Mouse (Mus musculus): ENCODE data around the gene Utp11. TPM values are rescaled to one million over a fixed set of nuclear protein-coding genes. Genes with fewer than 3 reads are reported as not detected.

Utp11 gene
- polyA plus RNA-seq, 1 experiment from 2014 or later: 29.6 TPM

- Histone ChIP-seq H3K36me3 (ENCODE audit: control insufficient read depth, insufficient read depth) (no peaks in the 10 kb centered on the region), H3K4me1 (replicated peaks; ENCODE audit: control insufficient read depth, insufficient read depth, low read length) (0 out of 2 replicates have a peak, but pooled peaks cover 3% of the 10 kb centered on the region), H3K9me3 (ENCODE audit: control insufficient read depth) (no peaks in the 10 kb centered on the region), H3K9ac (ENCODE audit: low read depth, low read length) (no peak overlapping the region), H3K27me3 (replicated peaks; ENCODE audit: control insufficient read depth, insufficient read depth, low read length) (0 out of 2 replicates have a peak, but pooled peaks cover 6% of the 10 kb centered on the region), H3K4me2 (replicated peaks; ENCODE audit: low read depth) (no peak overlapping the region), H3K27ac (ENCODE audit: low read depth, low read length) (no peak overlapping the region), H3K4me3 (ENCODE audit: low read depth, low read length) (no peak overlapping the region)
- no peak for ATAC-seq
- 45% methylated on average over 5 of the region's 5 CpGs for WGBS
- TF ChIP-seq CTCF (IDR thresholded peaks at IDR 0.05; ENCODE audit: low read depth): no peak
These were observed 45.5 kb downstream of the Utp11 start for GRCm38 (mm10) chr4:124647909-124648308.

DNA sequence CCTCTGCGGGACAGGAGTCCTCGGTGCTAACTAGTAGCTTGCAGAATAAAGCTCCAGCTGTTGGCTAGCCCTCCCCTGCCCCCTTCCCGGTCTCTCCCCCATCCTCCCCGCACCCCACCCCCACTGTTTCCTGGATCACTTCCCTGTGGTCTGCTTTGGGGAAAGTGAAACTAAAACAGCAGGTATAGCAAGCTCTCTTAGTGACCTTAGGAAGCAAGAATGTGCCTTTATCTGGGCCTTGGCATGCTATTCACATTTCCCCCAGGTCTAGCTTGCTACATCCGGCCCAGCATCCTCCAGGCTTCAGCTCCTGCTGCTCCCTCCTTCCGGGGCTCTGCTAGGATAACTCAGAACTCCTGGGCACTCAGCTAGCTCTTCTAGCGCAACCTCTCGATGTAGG lies 46.8 kb downstream of the Utp11 start:
- peak overlapping the region; percentile 53 for H3K4me2 ChIP-seq (replicated peaks; ENCODE audit: low read depth)
- no peak overlapping the region for H3K27ac ChIP-seq (ENCODE audit: low read depth, low read length)
- no peaks in the 10 kb centered on the region for H3K27me3 ChIP-seq (replicated peaks; ENCODE audit: control insufficient read depth, insufficient read depth, low read length)
- TF ChIP-seq CTCF (IDR thresholded peaks at IDR 0.05; ENCODE audit: low read depth): no peak
- 0 out of 2 replicates have a peak, but pooled peaks cover 3% of the 10 kb centered on the region for H3K4me1 ChIP-seq (replicated peaks; ENCODE audit: control insufficient read depth, insufficient read depth, low read length)
- H3K9me3 ChIP-seq (ENCODE audit: control insufficient read depth): no peaks in the 10 kb centered on the region
- no peaks in the 10 kb centered on the region for H3K36me3 ChIP-seq (ENCODE audit: control insufficient read depth, insufficient read depth)
- WGBS: 11% methylated on average over 8 of the region's 8 CpGs
- 0 out of 2 replicates have a peak overlapping the region, but pooled peaks have one; percentile 1 for H3K4me3 ChIP-seq (ENCODE audit: low read depth, low read length)
- no peak overlapping the region for H3K9ac ChIP-seq (ENCODE audit: low read depth, low read length)
- ATAC-seq: peak; percentile 47; the same call in 1 of the 2 replicates

DNA sequence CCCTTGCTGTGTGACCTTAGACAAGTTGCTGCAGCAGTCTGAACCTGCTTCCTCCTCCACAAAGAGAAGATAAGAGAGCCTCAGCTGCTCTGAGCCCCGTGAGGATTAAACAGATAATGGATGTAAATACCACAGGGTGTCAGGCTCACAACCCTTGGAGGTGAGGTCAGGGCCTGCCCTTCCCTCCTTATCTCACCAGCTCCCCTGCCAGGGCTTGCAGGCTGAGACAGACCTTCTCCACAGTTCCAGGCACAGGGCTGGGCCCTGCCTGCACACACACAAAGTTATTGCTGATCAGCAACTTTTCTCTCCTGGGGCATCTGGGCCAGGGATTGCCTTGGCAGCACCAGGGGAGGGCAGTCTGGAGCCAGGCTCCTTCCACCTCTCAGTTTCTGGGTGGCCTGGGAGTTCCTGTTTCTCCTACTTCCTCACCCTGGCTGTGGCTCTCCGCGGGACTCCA lies 48.4 kb downstream of the Utp11 start:
- Histone ChIP-seq H3K9me3 (ENCODE audit: control insufficient read depth) (no peaks in the 10 kb centered on the region), H3K27ac (ENCODE audit: low read depth, low read length) (no peak overlapping the region), H3K9ac (ENCODE audit: low read depth, low read length) (no peak overlapping the region), H3K4me1 (replicated peaks; ENCODE audit: control insufficient read depth, insufficient read depth, low read length) (0 out of 2 replicates have a peak, but pooled peaks cover 3% of the 10 kb centered on the region), H3K4me3 (ENCODE audit: low read depth, low read length) (no peak overlapping the region), H3K36me3 (ENCODE audit: control insufficient read depth, insufficient read depth) (no peaks in the 10 kb centered on the region), H3K27me3 (replicated peaks; ENCODE audit: control insufficient read depth, insufficient read depth, low read length) (0 out of 2 replicates have a peak, but pooled peaks cover 4% of the 10 kb centered on the region), H3K4me2 (replicated peaks; ENCODE audit: low read depth) (no peak overlapping the region)
- peak; percentile 35; the same call in 1 of the 2 replicates for TF ChIP-seq CTCF (IDR thresholded peaks at IDR 0.05; ENCODE audit: low read depth)
- ATAC-seq: peak; percentile 53
- WGBS: 11% methylated on average over 3 of the region's 3 CpGs

- H3K4me2 ChIP-seq (replicated peaks; ENCODE audit: low read depth): no peak overlapping the region
- H3K9ac ChIP-seq (ENCODE audit: low read depth, low read length): no peak overlapping the region
- 83% methylated on average over 9 of the region's 9 CpGs for whole genome bisulfite sequencing
- H3K36me3 ChIP-seq (ENCODE audit: control insufficient read depth, insufficient read depth): no peaks in the 10 kb centered on the region
- no peak for ATAC-seq
- H3K4me3 ChIP-seq (ENCODE audit: low read depth, low read length): no peak overlapping the region
- H3K27ac ChIP-seq (ENCODE audit: low read depth, low read length): no peak overlapping the region
- 0 out of 2 replicates have a peak, but pooled peaks cover 4% of the 10 kb centered on the region for H3K27me3 ChIP-seq (replicated peaks; ENCODE audit: control insufficient read depth, insufficient read depth, low read length)
- 0 out of 2 replicates have a peak, but pooled peaks cover 3% of the 10 kb centered on the region for H3K4me1 ChIP-seq (replicated peaks; ENCODE audit: control insufficient read depth, insufficient read depth, low read length)
- no peaks in the 10 kb centered on the region for H3K9me3 ChIP-seq (ENCODE audit: control insufficient read depth)
- no peak for TF ChIP-seq CTCF (IDR thresholded peaks at IDR 0.05; ENCODE audit: low read depth)
These were observed 49.5 kb downstream of the Utp11 start for GRCm38 (mm10) chr4:124643859-124644258.

DNA sequence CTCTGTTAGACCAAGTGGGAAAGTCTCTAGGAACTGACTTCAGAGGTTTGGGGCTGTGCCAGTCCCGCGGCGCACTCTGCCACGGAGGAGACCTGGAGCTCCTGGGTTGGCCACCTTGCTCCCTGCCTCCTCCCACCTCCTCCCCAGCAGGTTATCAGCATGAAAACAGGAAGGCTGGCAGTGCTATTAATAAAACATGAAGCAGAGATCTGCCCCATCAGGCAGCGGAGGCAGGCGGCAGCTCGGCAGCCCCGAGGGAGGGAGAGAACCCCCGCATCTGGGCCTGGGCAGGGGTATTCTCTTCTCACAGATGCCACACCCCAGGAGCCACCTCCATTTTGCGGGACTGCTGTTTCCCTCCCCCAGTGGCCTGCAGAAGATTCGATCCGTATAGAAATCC lies 53.7 kb downstream of the Utp11 start:
- H3K27ac ChIP-seq (ENCODE audit: low read depth, low read length): no peak overlapping the region
- no peak overlapping the region for H3K4me3 ChIP-seq (ENCODE audit: low read depth, low read length)
- no peak overlapping the region for H3K4me2 ChIP-seq (replicated peaks; ENCODE audit: low read depth)
- H3K4me1 ChIP-seq (replicated peaks; ENCODE audit: control insufficient read depth, insufficient read depth, low read length): no peaks in the 10 kb centered on the region
- no peak overlapping the region for H3K9ac ChIP-seq (ENCODE audit: low read depth, low read length)
- 36% methylated on average over 12 of the region's 12 CpGs for WGBS
- 0 out of 2 replicates have a peak, but pooled peaks cover 4% of the 10 kb centered on the region for H3K27me3 ChIP-seq (replicated peaks; ENCODE audit: control insufficient read depth, insufficient read depth, low read length)
- ATAC-seq: no peak
- no peaks in the 10 kb centered on the region for H3K9me3 ChIP-seq (ENCODE audit: control insufficient read depth)
- TF ChIP-seq CTCF (IDR thresholded peaks at IDR 0.05; ENCODE audit: low read depth): no peak
- H3K36me3 ChIP-seq (ENCODE audit: control insufficient read depth, insufficient read depth): no peaks in the 10 kb centered on the region

DNA sequence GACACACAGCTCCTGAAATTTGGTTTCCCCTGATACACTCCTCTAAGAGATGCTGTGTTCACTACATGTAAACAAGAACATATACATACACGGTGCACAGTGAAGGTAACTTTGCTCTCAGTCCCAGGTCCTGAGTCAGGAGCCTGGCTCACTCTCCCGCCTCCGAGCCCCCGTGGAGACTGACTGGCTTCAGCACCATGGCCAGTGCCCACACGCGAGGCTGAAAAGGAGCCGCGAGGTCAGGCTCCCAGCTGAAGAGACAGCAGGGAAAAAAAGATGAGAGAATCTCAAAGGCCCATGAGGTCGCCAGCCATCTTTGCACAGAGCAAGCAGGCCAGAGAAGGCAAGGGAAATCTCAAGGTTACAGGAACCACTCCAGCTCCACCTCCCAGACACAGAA lies 60.1 kb downstream of the Utp11 start:
- no peaks in the 10 kb centered on the region for H3K36me3 ChIP-seq (ENCODE audit: control insufficient read depth, insufficient read depth)
- no peak for TF ChIP-seq CTCF (IDR thresholded peaks at IDR 0.05; ENCODE audit: low read depth)
- no peak for ATAC-seq
- no peaks in the 10 kb centered on the region for H3K9me3 ChIP-seq (ENCODE audit: control insufficient read depth)
- H3K4me3 ChIP-seq (ENCODE audit: low read depth, low read length): no peak overlapping the region
- H3K27me3 ChIP-seq (replicated peaks; ENCODE audit: control insufficient read depth, insufficient read depth, low read length): no peaks in the 10 kb centered on the region
- no peaks in the 10 kb centered on the region for H3K4me1 ChIP-seq (replicated peaks; ENCODE audit: control insufficient read depth, insufficient read depth, low read length)
- H3K27ac ChIP-seq (ENCODE audit: low read depth, low read length): no peak overlapping the region
- H3K9ac ChIP-seq (ENCODE audit: low read depth, low read length): no peak overlapping the region
- no peak overlapping the region; the same call in 1 of the 2 replicates for H3K4me2 ChIP-seq (replicated peaks; ENCODE audit: low read depth)
- 2% methylated on average over 9 of the region's 9 CpGs for WGBS
